Mouse (Mus musculus) hematopoietic multipotent progenitor cell, adult 10-12 weeks (in vitro differentiated cells): ENCODE data around the gene Vmn2r90. TPM values are rescaled to one million over a fixed set of nuclear protein-coding genes. Genes with fewer than 3 reads are reported as not detected.

Experiments used
- polyA plus RNA-seq: library from polyadenylated mRNA; stranded (reverse); fragments of >175 nt; gene quantifications from 2 replicates; pipeline ENCODE4 v1.2.3, GENCODE M21; 2012; ENCODE audit warnings: low replicate concordance

Vmn2r90 gene
- not detected in 2 replicates for polyA plus RNA-seq

DNA sequence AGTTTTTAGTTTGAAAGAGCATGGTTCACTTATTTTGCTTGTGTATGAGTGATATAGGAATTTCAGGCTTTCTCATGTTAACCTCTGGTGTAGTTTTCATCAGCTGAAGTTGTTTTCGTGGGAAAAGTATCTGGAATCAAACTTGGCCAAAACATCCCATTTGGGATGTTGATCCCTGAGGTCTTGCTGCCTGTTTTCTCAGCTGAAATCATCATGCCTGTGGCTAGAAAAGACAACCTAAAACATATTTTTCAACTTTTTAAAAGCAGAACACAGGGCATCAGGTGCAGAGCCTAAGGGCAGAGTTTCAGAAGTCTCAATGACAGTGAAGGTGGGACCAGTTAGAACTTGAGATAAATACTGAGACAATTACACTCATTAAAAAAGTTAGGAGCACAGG is at the start of gene Vmn2r90:
Gene Vmn2r90, plus strand, starts transcription at position 301 of the 400 bp plus-strand sequence.

Other genes starting within 250 kb of the Vmn2r90 start
- 12.3 and 19.7 TPM in 2 replicates for gene Lnpep, start 78.7 kb upstream of the Vmn2r90 start, polyA plus RNA-seq
- gene Spaca6, start 123.4 kb downstream of the Vmn2r90 start, polyA plus RNA-seq = 5.2 and 5.9 TPM in 2 replicates
- 0.16 TPM in 1 of 2 replicates, not detected in the other for gene Has1, start 151.5 kb downstream of the Vmn2r90 start, polyA plus RNA-seq
- 0.40 and 1.2 TPM in 2 replicates for gene Fpr1, start 180.2 kb downstream of the Vmn2r90 start, polyA plus RNA-seq
- 0.73 and 2.2 TPM in 2 replicates for gene Fpr2, start 184.1 kb downstream of the Vmn2r90 start, polyA plus RNA-seq
- not detected in 2 replicates for gene Fpr3, start 184.1 kb downstream of the Vmn2r90 start, polyA plus RNA-seq